Mouse (Mus musculus) CH12.LX (cell line): ENCODE results near the gene Igf1r. TPM values are rescaled to one million over a fixed set of nuclear protein-coding genes. Genes with fewer than 3 reads are reported as not detected.

Source experiments
- DNase-seq: peaks from one replicate; pipeline ENCODE4 v3.0.0-alpha.2; 2013; ENCODE audit errors: extremely low read depth
- H3K27ac ChIP-seq: 2 replicates; pipeline ENCODE4 v1.5.1; 2012; ENCODE audit warnings: low read depth, mild to moderate bottlenecking, control low read depth, moderate library complexity; ENCODE audit not compliant: insufficient read depth
- H3K27me3 ChIP-seq: replicated peaks from 2 replicates; pipeline ENCODE3; 2012; ENCODE audit warnings: inconsistent platforms
- H3K36me3 ChIP-seq, 2 experiments: replicated peaks in 1 of 2; 2 replicates each; pipeline versions ENCODE3 to v1.6.1; 2012; ENCODE audit warnings: inconsistent platforms in 1 of 2, low read length in 1 of 2, mild to moderate bottlenecking in 1 of 2, mixed read lengths in 1 of 2, moderate library complexity in 1 of 2; ENCODE audit not compliant: control insufficient read depth in 1 of 2, insufficient read depth in 1 of 2
- H3K4me1 ChIP-seq, 2 experiments: 2 replicates each; pipeline ENCODE4 v1.6.1; 2012; ENCODE audit warnings: inconsistent platforms in 1 of 2, moderate library complexity in 1 of 2; ENCODE audit not compliant: insufficient read depth in 2 of 2, control insufficient read depth in 1 of 2
- H3K4me2 ChIP-seq: 2 replicates; pipeline ENCODE4 v1.6.1; 2012; ENCODE audit warnings: low read depth, mild to moderate bottlenecking, control low read depth; ENCODE audit not compliant: poor library complexity, insufficient read depth, severe bottlenecking
- H3K4me3 ChIP-seq, 3 experiments: fragments of 150-350 bp in 1 of 3; sonication (generic) in 1 of 3; replicated peaks in 1 of 3; 2 replicates each; pipeline versions ENCODE3 to v1.5.1; 2011 to 2012; ENCODE audit warnings: low read depth in 2 of 3, low read length in 2 of 3, mild to moderate bottlenecking in 2 of 3, moderate library complexity in 2 of 3, control low read depth in 1 of 3, improper control_type of control experiment in 1 of 3, inconsistent platforms in 1 of 3, mixed read lengths in 1 of 3; ENCODE audit not compliant: poor library complexity in 1 of 3
- H3K79me2 ChIP-seq: replicated peaks from 2 replicates; pipeline ENCODE4 v1.6.1; 2012; ENCODE audit warnings: mild to moderate bottlenecking, moderate library complexity; ENCODE audit not compliant: control insufficient read depth, poor library complexity, insufficient read depth, severe bottlenecking; ENCODE audit errors: extremely low read depth
- H3K9ac ChIP-seq: 2 replicates; pipeline ENCODE4 v1.6.1; 2012; ENCODE audit warnings: low read depth, mild to moderate bottlenecking, control low read depth, moderate library complexity; ENCODE audit not compliant: insufficient read depth
- H3K9me3 ChIP-seq: replicated peaks from 2 replicates; pipeline ENCODE3; 2012; ENCODE audit warnings: low read length, inconsistent platforms, mixed read lengths
- CHD1 ChIP-seq: IDR thresholded peaks from 2 replicates; pipeline ENCODE4 v1.6.1; 2012; ENCODE audit warnings: low read depth, low read length, improper control_type of control experiment, inconsistent platforms
- CHD2 ChIP-seq: IDR thresholded peaks from 2 replicates; pipeline ENCODE4 v1.6.1; 2011; ENCODE audit warnings: low read length, improper control_type of control experiment
- CTCF ChIP-seq, 2 experiments: IDR thresholded peaks in 1 of 2; conservative IDR thresholded peaks in 1 of 2; 2 replicates each; pipeline ENCODE4 v1.5.1; 2011 to 2012; ENCODE audit warnings: low read depth in 2 of 2, low read length in 2 of 2, improper control_type of control experiment in 1 of 2, inconsistent platforms in 1 of 2, mild to moderate bottlenecking in 1 of 2, moderate library complexity in 1 of 2
- ELF1 ChIP-seq: IDR thresholded peaks from 2 replicates; pipeline ENCODE4 v1.6.1; 2014; ENCODE audit warnings: low read depth, mild to moderate bottlenecking, inconsistent platforms, low read length, improper control_type of control experiment
- EP300 ChIP-seq: IDR thresholded peaks from 2 replicates; pipeline ENCODE4 v1.6.1; 2011; ENCODE audit warnings: low read length, improper control_type of control experiment
- ETS1 ChIP-seq: conservative IDR thresholded peaks from 2 replicates; pipeline ENCODE4 v1.6.1; 2012; ENCODE audit warnings: low read depth, mild to moderate bottlenecking, inconsistent platforms, low read length, improper control_type of control experiment, moderate library complexity
- GABPA ChIP-seq: IDR thresholded peaks from 2 replicates; pipeline ENCODE4 v1.6.1; 2012; ENCODE audit warnings: low read depth, low read length, improper control_type of control experiment, inconsistent platforms; ENCODE audit not compliant: insufficient replicate concordance
- IRF4 ChIP-seq: IDR thresholded peaks from 2 replicates; pipeline ENCODE4 v1.6.1; 2014; ENCODE audit warnings: low read depth, mild to moderate bottlenecking, inconsistent platforms, low read length, improper control_type of control experiment
- JUN ChIP-seq: IDR thresholded peaks from 2 replicates; pipeline ENCODE4 v1.6.1; 2011; ENCODE audit warnings: low read depth, mild to moderate bottlenecking, low read length, improper control_type of control experiment, moderate library complexity; ENCODE audit not compliant: insufficient read depth
- JUND ChIP-seq: conservative IDR thresholded peaks from 2 replicates; pipeline ENCODE4 v1.6.1; 2011; ENCODE audit warnings: low read depth, low read length, improper control_type of control experiment
- KAT2A ChIP-seq: IDR thresholded peaks from 2 replicates; pipeline ENCODE4 v1.6.1; 2012; ENCODE audit warnings: low read length, improper control_type of control experiment, inconsistent platforms; ENCODE audit not compliant: insufficient replicate concordance
- MAX ChIP-seq: IDR thresholded peaks from 2 replicates; pipeline ENCODE4 v1.6.1; 2011; ENCODE audit warnings: low read length, improper control_type of control experiment
- MAZ ChIP-seq: IDR thresholded peaks from 2 replicates; pipeline ENCODE4 v1.6.1; 2012; ENCODE audit warnings: low read depth, mild to moderate bottlenecking, inconsistent platforms, low read length, improper control_type of control experiment, moderate library complexity
- MEF2A ChIP-seq: IDR thresholded peaks from 2 replicates; pipeline ENCODE4 v1.6.1; 2014; ENCODE audit warnings: low read depth, mild to moderate bottlenecking, inconsistent platforms, low read length, improper control_type of control experiment, borderline replicate concordance
- MYC ChIP-seq: IDR thresholded peaks from 2 replicates; pipeline ENCODE4 v1.6.1; 2011; ENCODE audit warnings: low read depth, mild to moderate bottlenecking, improper control_type of control experiment, low read length
- NRF1 ChIP-seq: IDR thresholded peaks from 2 replicates; pipeline ENCODE4 v1.6.1; 2014; ENCODE audit warnings: low read depth, mild to moderate bottlenecking, inconsistent platforms, low read length, improper control_type of control experiment, moderate library complexity
- POLR2A ChIP-seq: IDR thresholded peaks from 2 replicates; pipeline ENCODE4 v1.6.1; 2011; ENCODE audit warnings: low read depth, mild to moderate bottlenecking, improper control_type of control experiment, low read length
- POLR2AphosphoS2 ChIP-seq: IDR thresholded peaks from 2 replicates; pipeline ENCODE4 v1.6.1; 2011; ENCODE audit warnings: low read depth, low read length, improper control_type of control experiment
- RAD21 ChIP-seq: IDR thresholded peaks from 2 replicates; pipeline ENCODE4 v1.6.1; 2011; ENCODE audit warnings: low read depth, mild to moderate bottlenecking, low read length, improper control_type of control experiment, moderate library complexity
- RCOR1 ChIP-seq: conservative IDR thresholded peaks from 2 replicates; pipeline ENCODE4 v1.6.1; 2012; ENCODE audit warnings: low read depth, mild to moderate bottlenecking, inconsistent platforms, low read length, improper control_type of control experiment
- SIN3A ChIP-seq: IDR thresholded peaks from 2 replicates; pipeline ENCODE4 v1.6.1; 2012; ENCODE audit warnings: low read length, improper control_type of control experiment, inconsistent platforms
- TCF12 ChIP-seq: IDR thresholded peaks from 2 replicates; pipeline ENCODE4 v1.6.1; 2014; ENCODE audit warnings: low read depth, mild to moderate bottlenecking, inconsistent platforms, low read length, improper control_type of control experiment
- USF1 ChIP-seq: IDR thresholded peaks from 2 replicates; pipeline ENCODE4 v1.6.1; 2014; ENCODE audit warnings: low read depth, mild to moderate bottlenecking, inconsistent platforms, low read length, improper control_type of control experiment
- USF2 ChIP-seq: conservative IDR thresholded peaks from 2 replicates; pipeline ENCODE4 v1.6.1; 2011; ENCODE audit warnings: low read depth, low read length, improper control_type of control experiment
- ZC3H11A ChIP-seq: IDR thresholded peaks from 2 replicates; pipeline ENCODE4 v1.6.1; 2012; ENCODE audit warnings: low read depth, mild to moderate bottlenecking, inconsistent platforms, low read length, improper control_type of control experiment
- ZKSCAN1 ChIP-seq: IDR thresholded peaks from 2 replicates; pipeline ENCODE4 v1.6.1; 2012; ENCODE audit warnings: low read depth, inconsistent platforms, low read length, improper control_type of control experiment, borderline replicate concordance
- ZNF384 ChIP-seq: IDR thresholded peaks from 2 replicates; pipeline ENCODE4 v1.6.1; 2012; ENCODE audit warnings: low read depth, low read length, improper control_type of control experiment, inconsistent platforms
- dilution Hi-C: fragments of 300-500 bp; cut with MboI; formaldehyde crosslinking; loops from 2 replicates; pipeline ENCODE4 v1.14.3; 2020; ENCODE audit warnings: low sequenced_read_pairs; ENCODE audit not compliant: extremely low pct_unique_long_range_greater_than_20kb, extremely low pct_ligation_motif_present
- in situ Hi-C: fragments of 300-500 bp; cut with MboI; formaldehyde crosslinking; loops from 3 replicates; pipeline ENCODE4 v1.14.3; 2019; ENCODE audit warnings: low sequenced_read_pairs, low pct_ligation_motif_present, low pct_unique_long_range_greater_than_20kb, mixed read lengths
- polyA plus RNA-seq: library from polyadenylated mRNA; unstranded; fragments of >175 nt; gene quantifications from 2 replicates; pipeline ENCODE4 v1.2.1, GENCODE M21; 2012; ENCODE audit warnings: low read depth; ENCODE audit not compliant: insufficient read length
- total RNA-seq, 2 experiments: library from RNA; depleted of rRNA; stranded (reverse); fragments of 300-350 nt in 1 of 2; fragments of >200 nt in 1 of 2; gene quantifications; 2 replicates each; pipeline ENCODE4 v1.2.3; 2012 to 2014

The Igf1r gene
- total and polyA plus RNA-seq, 3 experiments: 0.19 to 1.6 (median 0.29) TPM

- H3K9ac ChIP-seq: 0 out of 2 replicates have a peak overlapping the region, but pooled peaks have one; percentile 58
- dilution Hi-C loops: no loop called here
- H3K4me2 ChIP-seq: 0 out of 2 replicates have a peak overlapping the region, but pooled peaks have one; percentile 34
Measured at GRCm38 (mm10) chr7:68085870-68086341, 133.3 kb downstream of the Igf1r start.

GRCm38 (mm10) chr7:68087496-68087895 is 134.9 kb downstream of the Igf1r start:
- TF ChIP-seq ZKSCAN1 (no peak), GABPA (no peak), CHD2 (peak; percentile 50; the same call in 1 of the 2 replicates), MYC (no peak), NRF1 (no peak), ZNF384 (no peak), EP300 (peak; percentile 99), KAT2A (no peak), JUN (peak; percentile 84), SIN3A (no peak), RAD21 (no peak), ETS1 (peak; percentile 48; the same call in 1 of the 2 replicates), MAZ (no peak), CHD1 (no peak), ELF1 (no peak), ZC3H11A (no peak), USF2 (no peak), CTCF (conservative IDR thresholded peaks at IDR 0.05 in 1 of 2, IDR thresholded peaks at IDR 0.05 in 1 of 2; ENCODE audit: low read depth in 2 of 2, low read length in 2 of 2) (no peak), IRF4 (peak; percentile 100), JUND (peak; percentile 84), RCOR1 (peak; percentile 82; the same call in 1 of the 2 replicates), TCF12 (peak; percentile 65; the same call in 1 of the 2 replicates), POLR2AphosphoS2 (no peak), MEF2A (peak; percentile 67; the same call in 1 of the 2 replicates), MAX (no peak), USF1 (no peak)
- Histone ChIP-seq H3K79me2 (no peaks in the 10 kb centered on the region), H3K4me1 (peaks cover 17 to 34% of the 10 kb centered on the region in 2 experiments), H3K27me3 (no peaks in the 10 kb centered on the region), H3K36me3 (no peaks in the 10 kb centered on the region), H3K4me2 (0 out of 2 replicates have a peak overlapping the region, but pooled peaks have one; percentile 40), H3K27ac (no peak overlapping the region), H3K9ac (no peak overlapping the region), H3K4me3 (no peak overlapping the region), H3K9me3 (no peaks in the 10 kb centered on the region)
- DNase-seq: peak; percentile 61
- dilution Hi-C loops (no loop called here), in situ Hi-C loops (no loop called here)

More at GRCm38 (mm10) chr7:68085870-68086341, 133.3 kb downstream of the Igf1r start:
- no peaks in the 10 kb centered on the region for H3K27me3 ChIP-seq
- H3K27ac ChIP-seq: peak overlapping the region; percentile 39; the same call in 1 of the 2 replicates
- H3K4me1 ChIP-seq: peaks cover 22 to 38% of the 10 kb centered on the region in 2 experiments
- TF ChIP-seq MAX (no peak), POLR2AphosphoS2 (no peak), GABPA (no peak), POLR2A (no peak), ELF1 (peak; percentile 33; the same call in 1 of the 2 replicates), ZNF384 (peak; percentile 60)
- DNase-seq: no peak
- no peaks in the 10 kb centered on the region for H3K36me3 ChIP-seq
- no peaks in the 10 kb centered on the region for H3K79me2 ChIP-seq
- peak overlapping the region in 1 of 3 experiments; percentile 35 for H3K4me3 ChIP-seq
- in situ Hi-C loops: no loop called here
- H3K9me3 ChIP-seq: no peaks in the 10 kb centered on the region
